Mouse (Mus musculus) CH12.LX (cell line): ENCODE results near the gene Kpna4.
A peak's percentile ranks its signal among the peaks of the same experiment; 100 is the strongest.

Experiments
- CHD2 ChIP-seq: IDR thresholded peaks from 2 replicates; pipeline ENCODE4 v1.6.1; 2011; ENCODE audit warnings: low read length, improper control_type of control experiment
- E2F4 ChIP-seq: IDR thresholded peaks from 2 replicates; pipeline ENCODE4 v1.6.1; 2011; ENCODE audit warnings: low read depth, low read length, improper control_type of control experiment; ENCODE audit not compliant: insufficient replicate concordance
- EP300 ChIP-seq: IDR thresholded peaks from 2 replicates; pipeline ENCODE4 v1.6.1; 2011; ENCODE audit warnings: low read length, improper control_type of control experiment
- POLR2A ChIP-seq: IDR thresholded peaks from 2 replicates; pipeline ENCODE4 v1.6.1; 2011; ENCODE audit warnings: low read depth, mild to moderate bottlenecking, improper control_type of control experiment, low read length
- POLR2AphosphoS2 ChIP-seq: IDR thresholded peaks from 2 replicates; pipeline ENCODE4 v1.6.1; 2011; ENCODE audit warnings: low read depth, low read length, improper control_type of control experiment
- ZNF384 ChIP-seq: IDR thresholded peaks from 2 replicates; pipeline ENCODE4 v1.6.1; 2012; ENCODE audit warnings: low read depth, low read length, improper control_type of control experiment, inconsistent platforms

- no peak for TF ChIP-seq E2F4
- no peak for TF ChIP-seq POLR2AphosphoS2
- TF ChIP-seq CHD2: no peak
- TF ChIP-seq POLR2A: peak; percentile 26; the same call in 1 of the 2 replicates
- no peak for TF ChIP-seq ZNF384
- no peak for TF ChIP-seq EP300
These were observed 109.7 kb downstream of the Kpna4 start for GRCm38 (mm10) chr3:69017181-69017580.
